In the genomic region with DNA sequence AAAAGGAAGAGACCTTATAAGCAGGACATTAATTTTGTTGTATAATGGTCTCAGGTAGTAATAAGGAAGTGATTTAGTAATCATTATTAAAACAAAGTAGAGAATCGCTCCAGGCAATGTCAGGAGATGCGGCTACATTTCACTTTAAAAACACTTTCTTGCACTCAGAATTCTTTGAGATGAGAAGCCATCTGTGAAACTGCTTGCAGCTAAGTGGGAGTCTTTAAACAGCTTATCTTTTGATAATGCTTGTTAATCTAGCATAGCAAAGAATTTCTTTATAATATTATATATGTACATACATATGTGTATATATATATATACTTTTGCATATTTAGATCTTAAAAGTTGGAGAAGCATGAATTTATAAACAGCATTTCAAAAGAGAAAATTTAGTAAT, we compare ENCODE assay signal across 18 mouse cellular contexts.
"Had no signal": no experiment of that assay in that cellular context is flagged by ENCODE, and none has a peak within 500 bp of the region (broad histone marks: within the 10 kb centered on the region; RNA-seq: fewer than 3 reads in every experiment).

No protein-coding gene starts in this region.

- H3K27ac ChIP-seq: liver, embryonic 15.5 days; lung, embryonic 15.5 days; midbrain, embryonic 10.5 days; midbrain, embryonic 12.5 days; neural tube, embryonic 13.5 days; neural tube, embryonic 15.5 days had no signal

- DNase-seq: liver, postnatal 0 days; lung, adult 2 months; lung, postnatal 10 days; lung, postnatal 4 days; right cerebral cortex, adult 18-20 months; right cerebral cortex, postnatal 25 days; right cerebral cortex, postnatal 4 days; spleen, adult 18-20 months; thymus, adult 2 months; thymus, postnatal 25 days; thymus, postnatal 4 days had no signal

- H3K4me2 ChIP-seq: liver, embryonic 15.5 days; lung, embryonic 15.5 days; neural tube, embryonic 13.5 days; neural tube, embryonic 15.5 days had no signal

- ATAC-seq: liver, postnatal 0 days had no signal

- H3K4me3 ChIP-seq: liver, embryonic 15.5 days; lung, embryonic 15.5 days; midbrain, embryonic 10.5 days; midbrain, embryonic 12.5 days; myocyte; neural tube, embryonic 13.5 days; neural tube, embryonic 15.5 days had no signal

- H3K27me3 ChIP-seq: liver, embryonic 15.5 days; lung, embryonic 15.5 days; midbrain, embryonic 12.5 days; neural tube, embryonic 13.5 days; neural tube, embryonic 15.5 days had no signal

- H3K9me3 ChIP-seq: liver, embryonic 15.5 days; lung, embryonic 15.5 days; midbrain, embryonic 10.5 days; midbrain, embryonic 12.5 days; neural tube, embryonic 13.5 days; neural tube, embryonic 15.5 days had no signal

- H3K4me1 ChIP-seq: liver, embryonic 15.5 days; lung, embryonic 15.5 days; neural tube, embryonic 15.5 days had no signal

- H3K9ac ChIP-seq: liver, embryonic 15.5 days; liver, postnatal 0 days; lung, embryonic 15.5 days; midbrain, embryonic 12.5 days; neural tube, embryonic 13.5 days; neural tube, embryonic 15.5 days had no signal

- H3K36me3 ChIP-seq: liver, embryonic 15.5 days; lung, embryonic 15.5 days; midbrain, embryonic 10.5 days; midbrain, embryonic 12.5 days; neural tube, embryonic 13.5 days; neural tube, embryonic 15.5 days had no signal
